Mouse (Mus musculus) liver, embryonic 11.5 days (tissue): ENCODE measurements around the gene Arhgef18. TPM values are rescaled to one million over a fixed set of nuclear protein-coding genes. Genes with fewer than 3 reads are reported as not detected.

Experiments used
- ATAC-seq: fragments of 200-750 bp; cut with Nextera tagmentation; replicated peaks from 2 replicates; pipeline ENCODE4 v1.8.0; 2017; ENCODE audit warnings: moderate number of reproducible peaks, mild to moderate bottlenecking, moderate TSS enrichment, moderate library complexity; ENCODE audit not compliant: low FRiP score
- DNase-seq: peaks from one replicate; pipeline ENCODE4 v3.0.0-alpha.2; 2017; ENCODE audit warnings: low spot score
- H3K27ac ChIP-seq: fragments of 300-500 bp; sonication (generic); 2 replicates; pipeline ENCODE4 v1.5.1; 2014; ENCODE audit warnings: mild to moderate bottlenecking, low read depth, low read length, control low read depth
- H3K27me3 ChIP-seq: fragments of 300-500 bp; sonication (generic); replicated peaks from 2 replicates; pipeline ENCODE4 v1.6.1; 2014; ENCODE audit warnings: low read length, mixed read lengths; ENCODE audit not compliant: control insufficient read depth, insufficient read depth
- H3K36me3 ChIP-seq: fragments of 300-500 bp; sonication (generic); 2 replicates; pipeline ENCODE4 v1.6.1; 2014; ENCODE audit warnings: mild to moderate bottlenecking, low read length, moderate library complexity, mixed read lengths; ENCODE audit not compliant: control insufficient read depth, insufficient read depth
- H3K4me1 ChIP-seq: fragments of 300-500 bp; sonication (generic); replicated peaks from 2 replicates; pipeline ENCODE4 v1.6.1; 2014; ENCODE audit warnings: low read length, mixed read lengths; ENCODE audit not compliant: control insufficient read depth, insufficient read depth
- H3K4me2 ChIP-seq: fragments of 300-500 bp; sonication (generic); 2 replicates; pipeline ENCODE4 v1.6.1; 2014; ENCODE audit warnings: mild to moderate bottlenecking, control low read depth, moderate library complexity
- H3K4me3 ChIP-seq: fragments of 300-500 bp; sonication (generic); 2 replicates; pipeline ENCODE4 v1.5.1; 2014; ENCODE audit warnings: low read depth, low read length, control low read depth
- H3K9ac ChIP-seq: fragments of 300-500 bp; sonication (generic); 2 replicates; pipeline ENCODE4 v1.6.1; 2014; ENCODE audit warnings: low read depth, low read length, control low read depth
- H3K9me3 ChIP-seq: fragments of 300-500 bp; sonication (generic); 2 replicates; pipeline ENCODE4 v1.6.1; 2016; ENCODE audit warnings: low read length, inconsistent platforms, mixed read lengths; ENCODE audit not compliant: control insufficient read depth
- WGBS: fragments of 180-500 bp; shearing (Covaris S2); extraction: QIAGEN DNeasy Blood & Tissue Kit; methylation state at CpG from one replicate; pipeline ENCODE4 v1.1.7; 2014; 5-methylcytosine and 5-hydroxymethylcytosine counted together
- polyA plus RNA-seq: library from polyadenylated mRNA; unstranded; fragments of >200 nt; fragmentation: Nextera tagmentation; extraction: Ambion mirVana; gene quantifications from 2 replicates; pipeline ENCODE4 v1.2.1, GENCODE M21; 2014

Arhgef18 gene
- polyA plus RNA-seq, 1 experiment from 2014 or later, result 5.2 TPM

GRCm38 (mm10) chr8:3495578-3496427 is 103.0 kb downstream of the Arhgef18 start:
- no peaks in the 10 kb centered on the region for H3K27me3 ChIP-seq
- H3K9ac ChIP-seq, result no peak overlapping the region
- WGBS, result 93% methylated on average over 44 of the region's 44 CpGs
- peaks cover 2% of the 10 kb centered on the region; the same call in 1 of the 2 replicates for H3K9me3 ChIP-seq
- H3K4me1 ChIP-seq, result peaks cover 13% of the 10 kb centered on the region
- no peak overlapping the region for H3K27ac ChIP-seq
- no peak overlapping the region for H3K4me2 ChIP-seq
- DNase-seq (no peak), ATAC-seq (no peak)
- H3K4me3 ChIP-seq, result no peak overlapping the region
- H3K36me3 ChIP-seq, result peaks cover 13% of the 10 kb centered on the region

- no peak overlapping the region for H3K27ac ChIP-seq
- WGBS, result 87% methylated on average over 15 of the region's 15 CpGs
- H3K9me3 ChIP-seq, result peaks cover 2% of the 10 kb centered on the region; the same call in 1 of the 2 replicates
- H3K36me3 ChIP-seq, result peaks cover 13% of the 10 kb centered on the region
- ATAC-seq, result no peak
- no peak overlapping the region for H3K4me2 ChIP-seq
- no peaks in the 10 kb centered on the region for H3K27me3 ChIP-seq
- no peak overlapping the region for H3K9ac ChIP-seq
- peaks cover 16% of the 10 kb centered on the region for H3K4me1 ChIP-seq
- H3K4me3 ChIP-seq, result no peak overlapping the region
- no peak for DNase-seq
These were observed 103.6 kb downstream of the Arhgef18 start for GRCm38 (mm10) chr8:3496428-3496748.

- Histone ChIP-seq H3K27ac (no peak overlapping the region), H3K4me1 (peaks cover 15% of the 10 kb centered on the region)
These were observed 105.8 kb downstream of the Arhgef18 start for GRCm38 (mm10) chr8:3498583-3498982.

GRCm38 (mm10) chr8:3499751-3500150 is 106.9 kb downstream of the Arhgef18 start:
- Histone ChIP-seq H3K9me3 (peaks cover 2% of the 10 kb centered on the region; the same call in 1 of the 2 replicates), H3K27ac (peak overlapping the region; percentile 95), H3K4me3 (peak overlapping the region; percentile 73), H3K4me2 (peak overlapping the region; percentile 93), H3K27me3 (no peaks in the 10 kb centered on the region), H3K36me3 (peaks cover 13% of the 10 kb centered on the region), H3K9ac (peak overlapping the region; percentile 85), H3K4me1 (peaks cover 4% of the 10 kb centered on the region)
- no peak; the same call in 1 of the 2 replicates for ATAC-seq
- DNase-seq, result no peak
- WGBS, result 5% methylated on average over 8 of the region's 8 CpGs

More at GRCm38 (mm10) chr8:3498583-3498982, 105.8 kb downstream of the Arhgef18 start:
- no peak for ATAC-seq
- no peak for DNase-seq
- H3K4me3 ChIP-seq, result no peak overlapping the region
- H3K9ac ChIP-seq, result no peak overlapping the region
- H3K36me3 ChIP-seq, result peaks cover 13% of the 10 kb centered on the region
- H3K4me2 ChIP-seq, result no peak overlapping the region
- H3K9me3 ChIP-seq, result peaks cover 2% of the 10 kb centered on the region; the same call in 1 of the 2 replicates
- 91% methylated on average over 3 of the region's 3 CpGs for WGBS
- no peaks in the 10 kb centered on the region for H3K27me3 ChIP-seq

GRCm38 (mm10) chr8:3500235-3501090 is 107.7 kb downstream of the Arhgef18 start, which contains the start of gene Mcoln1:
Gene Mcoln1, plus strand, starts transcription at chr8:3500457.
- WGBS, result under 1% methylated on average over 70 of the region's 70 CpGs
- peaks cover 3% of the 10 kb centered on the region for H3K4me1 ChIP-seq
- peak within 1 kb of the TSS; percentile 73 for H3K4me3 ChIP-seq
- peaks cover 2% of the 10 kb centered on the region; the same call in 1 of the 2 replicates for H3K9me3 ChIP-seq
- peak; percentile 97 for DNase-seq
- peak; percentile 89 for ATAC-seq
- H3K36me3 ChIP-seq, result peaks cover 11% of the 10 kb centered on the region
- peak within 1 kb of the TSS; percentile 85 for H3K9ac ChIP-seq
- H3K27me3 ChIP-seq, result no peaks in the 10 kb centered on the region
- peak within 1 kb of the TSS; percentile 95 for H3K27ac ChIP-seq
- H3K4me2 ChIP-seq, result peak within 1 kb of the TSS; percentile 93

- DNase-seq (no peak), ATAC-seq (no peak)
- no peaks in the 10 kb centered on the region for H3K9me3 ChIP-seq
- H3K4me3 ChIP-seq, result no peak overlapping the region
- H3K36me3 ChIP-seq, result peaks cover 7% of the 10 kb centered on the region
- no peak overlapping the region for H3K9ac ChIP-seq
- H3K4me2 ChIP-seq, result no peak overlapping the region
- H3K27me3 ChIP-seq, result no peaks in the 10 kb centered on the region
- H3K27ac ChIP-seq, result no peak overlapping the region
- 67% methylated on average over 4 of the region's 4 CpGs for WGBS
- peaks cover 3% of the 10 kb centered on the region for H3K4me1 ChIP-seq
These were observed 109.4 kb downstream of the Arhgef18 start for GRCm38 (mm10) chr8:3502217-3502616.

Other genes starting within 250 kb of the Arhgef18 start
- 26.5 and 34.5 TPM in 2 replicates for gene Insr, start 113.4 kb upstream of the Arhgef18 start, polyA plus RNA-seq
- gene A430078G23Rik, start 39.6 kb upstream of the Arhgef18 start, polyA plus RNA-seq, result 0.32 and 0.40 TPM in 2 replicates
- 3.4 and 4.3 TPM in 2 replicates for gene Pex11g, start 74.7 kb downstream of the Arhgef18 start, polyA plus RNA-seq
- not detected in 2 replicates for gene Tex45, start 77.9 kb downstream of the Arhgef18 start, polyA plus RNA-seq
- gene Zfp358, start 100.1 kb downstream of the Arhgef18 start, polyA plus RNA-seq, result 8.7 and 8.9 TPM in 2 replicates
- gene Mcoln1, start 107.5 kb downstream of the Arhgef18 start, polyA plus RNA-seq, result 36.2 and 39.8 TPM in 2 replicates
- gene Pnpla6, start 122.4 kb downstream of the Arhgef18 start, polyA plus RNA-seq, result 17.8 and 22.9 TPM in 2 replicates
- 3.0 and 4.9 TPM in 2 replicates for gene C330021F23Rik, start 175.0 kb downstream of the Arhgef18 start, polyA plus RNA-seq
- gene Camsap3, start 194.3 kb downstream of the Arhgef18 start, polyA plus RNA-seq, result 3.5 and 3.9 TPM in 2 replicates
- gene Xab2, start 228.3 kb downstream of the Arhgef18 start, polyA plus RNA-seq, result 60.5 and 66.8 TPM in 2 replicates
- 102 and 111 TPM in 2 replicates for gene Pet100, start 228.5 kb downstream of the Arhgef18 start, polyA plus RNA-seq
- 0.40 TPM in 1 of 2 replicates, not detected in the other for gene Pcp2, start 232.5 kb downstream of the Arhgef18 start, polyA plus RNA-seq
- gene Stxbp2, start 237.9 kb downstream of the Arhgef18 start, polyA plus RNA-seq, result 97.5 and 105 TPM in 2 replicates